Comparison of ENCODE assay signal across 31 mouse cellular contexts in the genomic region with DNA sequence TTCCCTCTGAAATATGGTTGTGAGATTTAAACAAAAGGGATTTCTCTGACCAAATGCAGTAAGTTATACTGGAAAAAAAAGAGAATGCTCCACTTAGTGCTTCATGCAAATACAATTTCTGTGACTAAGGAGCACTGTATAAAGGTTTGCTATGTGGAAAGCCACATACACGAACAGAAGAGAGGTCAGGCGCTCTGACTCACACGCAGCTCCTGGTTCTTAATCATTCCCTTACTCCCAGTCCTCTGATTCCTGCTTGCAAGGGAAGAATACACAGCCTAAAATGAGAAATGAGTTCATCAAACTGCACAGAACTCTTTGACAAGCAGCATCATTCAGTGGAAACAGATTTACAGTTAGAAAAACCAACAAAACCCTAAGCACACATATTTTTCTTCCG.
A peak's percentile ranks its signal among the peaks of the same experiment; 100 is the strongest.
DNase-seq lines count a peak whose midpoint lies in the region; ATAC-seq lines count a peak whose summit lies in the region.
"Had no signal": no experiment of that assay in that cellular context is flagged by ENCODE, and none has a peak within 500 bp of the region (broad histone marks: within the 10 kb centered on the region; RNA-seq: fewer than 3 reads in every experiment).

No protein-coding gene starts in this region.

- no peak overlapping the region for H3K4me2 ChIP-seq in embryonic facial prominence, embryonic 12.5 days (replicated peaks)
- H3K4me2 ChIP-seq: forebrain, embryonic 12.5 days; hindbrain, embryonic 15.5 days; kidney, embryonic 15.5 days; limb, embryonic 15.5 days; liver, embryonic 13.5 days; midbrain, embryonic 12.5 days; neural tube, embryonic 13.5 days had no signal

- H3K4me1 ChIP-seq in embryonic facial prominence, embryonic 12.5 days: no peaks in the 10 kb centered on the region
- H3K4me1 ChIP-seq: forebrain, embryonic 12.5 days; hindbrain, embryonic 15.5 days; kidney, embryonic 15.5 days; limb, embryonic 10.5 days; limb, embryonic 15.5 days; liver, embryonic 13.5 days; megakaryocyte, embryonic 14.5 days; midbrain, embryonic 12.5 days; neural tube, embryonic 13.5 days had no signal

- H3K9me3 ChIP-seq in embryonic facial prominence, embryonic 12.5 days: no peaks in the 10 kb centered on the region
- H3K9me3 ChIP-seq: forebrain, embryonic 12.5 days; G1E; hindbrain, embryonic 10.5 days; hindbrain, embryonic 15.5 days; kidney, embryonic 15.5 days; limb, embryonic 10.5 days; limb, embryonic 15.5 days; liver, embryonic 13.5 days; megakaryocyte, embryonic 14.5 days; midbrain, embryonic 12.5 days; neural tube, embryonic 13.5 days had no signal

- H3K36me3 ChIP-seq in embryonic facial prominence, embryonic 12.5 days: no peaks in the 10 kb centered on the region
- H3K36me3 ChIP-seq: forebrain, embryonic 12.5 days; G1E; hindbrain, embryonic 10.5 days; hindbrain, embryonic 15.5 days; kidney, embryonic 15.5 days; limb, embryonic 10.5 days; limb, embryonic 15.5 days; liver, embryonic 13.5 days; midbrain, embryonic 12.5 days; neural tube, embryonic 13.5 days had no signal

- peak; percentile 31 for DNase-seq in adrenal gland, adult 8-10 months
- DNase-seq in adrenal gland, adult 18-20 months (ENCODE audit: low spot score in 2 of 2): no peak
- peak; percentile 8 for DNase-seq in adrenal gland, postnatal 14 days
- DNase-seq in heart, adult 11 months: no peak
- no peak for DNase-seq in spleen, adult 18-20 months
- DNase-seq in left cerebral cortex, postnatal 10 days (ENCODE audit: extremely low spot score in 1 of 2, low spot score in 2 of 2): no peak
- DNase-seq: cerebellum, adult 11 months; cerebellum, adult 9-11 months; forebrain, postnatal 0 days; heart, postnatal 14 days; kidney, adult 11 months; kidney, postnatal 25 days; liver, embryonic 13.5 days; lung, adult 18-20 months; lung, postnatal 4 days; thymus, postnatal 4 days had no signal

- intact Hi-C loops in left cerebral cortex, postnatal 10 days (cut with DNase I): no loop called here

- WGBS in embryonic facial prominence, embryonic 12.5 days: 57% methylated on average over 4 of the region's 4 CpGs

- H3K27ac ChIP-seq in embryonic facial prominence, embryonic 12.5 days: peak overlapping the region; percentile 60; the same call in 1 of the 2 replicates
- H3K27ac ChIP-seq: forebrain, embryonic 12.5 days; hindbrain, embryonic 10.5 days; hindbrain, embryonic 15.5 days; kidney, embryonic 15.5 days; left cerebral cortex, adult 2 months; limb, embryonic 10.5 days; limb, embryonic 15.5 days; liver, embryonic 13.5 days; midbrain, embryonic 12.5 days; neural tube, embryonic 13.5 days had no signal

- ATAC-seq in embryonic facial prominence, embryonic 12.5 days (ENCODE audit: insufficient number of reproducible peaks, insufficient read depth, low FRiP score, low TSS enrichment): no peak
- ATAC-seq: forebrain, postnatal 0 days; inflammation-experienced regulatory T-cells, adult 6 months; lung, postnatal 0 days had no signal

- H3K4me3 ChIP-seq in embryonic facial prominence, embryonic 12.5 days: no peak overlapping the region
- H3K4me3 ChIP-seq: erythroblast, embryonic 14.5 days; forebrain, embryonic 12.5 days; hindbrain, embryonic 10.5 days; hindbrain, embryonic 15.5 days; kidney, embryonic 15.5 days; left cerebral cortex, adult 2 months; limb, embryonic 10.5 days; limb, embryonic 15.5 days; liver, embryonic 13.5 days; megakaryocyte, embryonic 14.5 days; midbrain, embryonic 12.5 days; neural tube, embryonic 13.5 days had no signal

- H3K27me3 ChIP-seq in embryonic facial prominence, embryonic 12.5 days: no peaks in the 10 kb centered on the region
- H3K27me3 ChIP-seq: forebrain, embryonic 12.5 days; hindbrain, embryonic 15.5 days; kidney, embryonic 15.5 days; limb, embryonic 15.5 days; liver, embryonic 13.5 days; megakaryocyte, embryonic 14.5 days; midbrain, embryonic 12.5 days; neural tube, embryonic 13.5 days had no signal

- H3K9ac ChIP-seq in embryonic facial prominence, embryonic 12.5 days: no peak overlapping the region
- H3K9ac ChIP-seq: forebrain, embryonic 12.5 days; forebrain, postnatal 0 days; hindbrain, embryonic 15.5 days; kidney, embryonic 15.5 days; limb, embryonic 15.5 days; liver, embryonic 13.5 days; midbrain, embryonic 12.5 days; neural tube, embryonic 13.5 days had no signal

Comparison
In these comparisons a context has a peak if more than half of its experiments do, and no peak if none do; other contexts are left out.
1. DNase-seq: peak in adrenal gland, adult 8-10 months (single experiment) and adrenal gland, postnatal 14 days (single experiment); none in adrenal gland, adult 18-20 months (0 of 2), heart, adult 11 months (single experiment), spleen, adult 18-20 months (0 of 2) and left cerebral cortex, postnatal 10 days (0 of 2).